Mouse (Mus musculus) heart, embryonic 13.5 days (tissue): ENCODE measurements around the gene Olfm3. TPM values are rescaled to one million over a fixed set of nuclear protein-coding genes. Genes with fewer than 3 reads are reported as not detected.

ENCODE experiments used
- ATAC-seq: fragments of 200-750 bp; cut with Nextera tagmentation; 2 replicates; pipeline ENCODE4 v1.8.0; 2017; ENCODE audit warnings: moderate TSS enrichment; ENCODE audit not compliant: insufficient number of reproducible peaks, low FRiP score, low TSS enrichment; ENCODE audit errors: extremely low read depth
- H3K27ac ChIP-seq: fragments of 300-500 bp; sonication (generic); replicated peaks from 2 replicates; pipeline ENCODE4 v1.5.1; 2015; ENCODE audit warnings: moderate library complexity, mild to moderate bottlenecking, inconsistent platforms
- H3K27me3 ChIP-seq: fragments of 300-500 bp; sonication (generic); replicated peaks from 2 replicates; pipeline ENCODE4 v1.6.1; 2015; ENCODE audit warnings: mild to moderate bottlenecking, inconsistent platforms
- H3K36me3 ChIP-seq: fragments of 300-500 bp; sonication (generic); 2 replicates; pipeline ENCODE4 v1.6.1; 2015; ENCODE audit warnings: mild to moderate bottlenecking, inconsistent platforms
- H3K4me1 ChIP-seq: fragments of 300-500 bp; sonication (generic); 2 replicates; pipeline ENCODE4 v1.6.1; 2015; ENCODE audit warnings: inconsistent platforms
- H3K4me2 ChIP-seq: fragments of 300-500 bp; sonication (generic); 2 replicates; pipeline ENCODE4 v1.6.1; 2015; ENCODE audit warnings: inconsistent platforms, mild to moderate bottlenecking, moderate library complexity
- H3K4me3 ChIP-seq: fragments of 300-500 bp; sonication (generic); 2 replicates; pipeline ENCODE4 v1.5.1; 2015; ENCODE audit warnings: moderate library complexity, mild to moderate bottlenecking, inconsistent platforms
- H3K9ac ChIP-seq: fragments of 300-500 bp; sonication (generic); 2 replicates; pipeline ENCODE4 v1.6.1; 2015; ENCODE audit warnings: inconsistent platforms, mild to moderate bottlenecking, moderate library complexity
- H3K9me3 ChIP-seq: fragments of 300-500 bp; sonication (generic); 2 replicates; pipeline ENCODE4 v1.6.1; 2016; ENCODE audit warnings: inconsistent platforms
- WGBS: fragments of 180-500 bp; shearing (Covaris S2); methylation state at CpG from one replicate; pipeline ENCODE4 v1.1.7; 2015; ENCODE audit warnings: mixed read lengths; 5-methylcytosine and 5-hydroxymethylcytosine counted together
- polyA plus RNA-seq: library from polyadenylated mRNA; unstranded; fragments of >200 nt; fragmentation: Nextera tagmentation; extraction: Ambion mirVana; gene quantifications from 2 replicates; pipeline ENCODE4 v1.2.1, GENCODE M21; 2015

Olfm3 gene
- polyA plus RNA-seq, 1 experiment from 2014 or later, result not detected

DNA sequence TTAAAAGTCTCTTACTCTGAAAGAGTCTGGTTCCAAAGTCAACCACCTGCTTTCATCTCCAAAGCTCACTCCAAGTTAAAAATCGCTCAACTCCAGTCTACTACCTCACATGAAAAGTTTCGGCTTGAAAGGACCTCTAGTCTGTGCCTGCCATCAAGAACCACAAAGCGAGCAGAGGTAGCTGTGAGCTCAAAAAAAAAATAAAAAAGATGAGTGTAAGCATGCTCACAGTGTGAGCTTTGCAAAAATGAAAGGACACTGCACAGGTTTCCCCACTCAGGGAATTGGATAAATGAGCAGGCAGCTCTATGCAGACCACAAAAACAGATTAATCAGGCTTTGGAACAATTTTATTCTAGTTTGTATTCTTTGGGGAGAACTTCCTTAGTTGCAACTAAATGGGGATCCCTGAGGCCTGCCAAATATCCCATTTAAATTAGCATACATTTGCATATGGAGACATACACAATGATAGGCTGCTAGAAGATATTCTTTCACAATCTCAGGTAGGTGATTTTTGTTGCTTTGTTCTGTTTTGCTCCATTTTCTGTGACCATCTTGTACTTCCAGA lies 255.1 kb downstream of the Olfm3 start:
- ATAC-seq, result no peak
- no peaks in the 10 kb centered on the region for H3K4me1 ChIP-seq
- no peak overlapping the region for H3K4me2 ChIP-seq
- 74% methylated on average over 3 of the region's 3 CpGs for WGBS
- H3K9me3 ChIP-seq, result no peaks in the 10 kb centered on the region
- H3K27me3 ChIP-seq, result no peaks in the 10 kb centered on the region
- no peak overlapping the region for H3K9ac ChIP-seq
- H3K36me3 ChIP-seq, result no peaks in the 10 kb centered on the region
- H3K4me3 ChIP-seq, result no peak overlapping the region
- no peak overlapping the region for H3K27ac ChIP-seq

GRCm38 (mm10) chr3:115174625-115175024 lies 270.7 kb downstream of the Olfm3 start:
- ATAC-seq, result no peak
- Histone ChIP-seq H3K4me2 (no peak overlapping the region), H3K27ac (no peak overlapping the region), H3K9ac (no peak overlapping the region), H3K36me3 (no peaks in the 10 kb centered on the region), H3K27me3 (no peaks in the 10 kb centered on the region), H3K4me3 (no peak overlapping the region), H3K9me3 (no peaks in the 10 kb centered on the region; the same call in 1 of the 2 replicates), H3K4me1 (no peaks in the 10 kb centered on the region)
- 72% methylated on average over 7 of the region's 7 CpGs for WGBS
